Mouse (Mus musculus) limb, embryonic 14.5 days (tissue): Measurements from ENCODE around the gene Nmt2. TPM values are rescaled to one million over a fixed set of nuclear protein-coding genes. Genes with fewer than 3 reads are reported as not detected.
A peak's percentile ranks its signal among the peaks of the same experiment; 100 is the strongest.

Source experiments
- ATAC-seq: fragments of 200-750 bp; cut with Nextera tagmentation; 2 replicates; pipeline ENCODE4 v1.8.0; 2017; ENCODE audit warnings: low read depth, moderate number of reproducible peaks, moderate TSS enrichment; ENCODE audit not compliant: low FRiP score
- DNase-seq: peaks from one replicate; pipeline ENCODE4 v3.0.0-alpha.2; 2015; ENCODE audit warnings: low spot score
- H3K27ac ChIP-seq: fragments of 300-500 bp; sonication (generic); replicated peaks from 2 replicates; pipeline ENCODE4 v1.5.1; 2014; ENCODE audit warnings: low read depth, mild to moderate bottlenecking, low read length, moderate library complexity, mixed read lengths
- H3K27me3 ChIP-seq: fragments of 300-500 bp; sonication (generic); 2 replicates; pipeline ENCODE4 v1.6.1; 2014; ENCODE audit warnings: low read length, mixed read lengths; ENCODE audit not compliant: control insufficient read depth, insufficient read depth
- H3K36me3 ChIP-seq: fragments of 300-500 bp; sonication (generic); 2 replicates; pipeline ENCODE4 v1.6.1; 2014; ENCODE audit warnings: mild to moderate bottlenecking, low read length, moderate library complexity, mixed read lengths; ENCODE audit not compliant: control insufficient read depth, insufficient read depth
- H3K4me1 ChIP-seq: fragments of 300-500 bp; sonication (generic); 2 replicates; pipeline ENCODE4 v1.6.1; 2014; ENCODE audit warnings: antibody characterized with exemption, low read length, mixed read lengths; ENCODE audit not compliant: control insufficient read depth, insufficient read depth
- H3K4me2 ChIP-seq: fragments of 300-500 bp; sonication (generic); replicated peaks from 2 replicates; pipeline ENCODE4 v1.6.1; 2014; ENCODE audit warnings: low read depth, mild to moderate bottlenecking, low read length, moderate library complexity; ENCODE audit not compliant: severe bottlenecking
- H3K4me3 ChIP-seq: fragments of 300-500 bp; sonication (generic); replicated peaks from 2 replicates; pipeline ENCODE4 v1.5.1; 2014; ENCODE audit warnings: low read length
- H3K9ac ChIP-seq: fragments of 300-500 bp; sonication (generic); 2 replicates; pipeline ENCODE4 v1.6.1; 2014; ENCODE audit warnings: mild to moderate bottlenecking, low read depth, low read length, moderate library complexity; ENCODE audit not compliant: severe bottlenecking
- H3K9me3 ChIP-seq: fragments of 300-500 bp; sonication (generic); 2 replicates; pipeline ENCODE4 v1.6.1; 2016; ENCODE audit warnings: low read length; ENCODE audit not compliant: control insufficient read depth
- POLR2A ChIP-seq: fragments of 200-500 bp; IDR thresholded peaks from 2 replicates; pipeline ENCODE4 v1.8.0; 2012; ENCODE audit warnings: inconsistent platforms, mild to moderate bottlenecking, moderate library complexity, borderline replicate concordance; ENCODE audit not compliant: insufficient read depth, insufficient read length; ENCODE audit errors: extremely low read depth
- WGBS: fragments of 180-500 bp; shearing (Covaris S2); extraction: QIAGEN DNeasy Blood & Tissue Kit; methylation state at CpG from one replicate; pipeline ENCODE4 v1.1.7; 2014; 5-methylcytosine and 5-hydroxymethylcytosine counted together
- polyA plus RNA-seq, 2 experiments: library from polyadenylated mRNA; depleted of rRNA in 1 of 2; stranded (reverse) in 1 of 2; unstranded in 1 of 2; fragments of >200 nt; fragmentation: Nextera tagmentation in 1 of 2; extraction: Ambion mirVana in 1 of 2; gene quantifications; 2 replicates each; pipeline versions ENCODE4 v1.2.1 to v1.2.3; 2012 to 2014

The Nmt2 gene
- polyA plus RNA-seq, 2 experiments = 15.4 to 33.7 TPM

DNA sequence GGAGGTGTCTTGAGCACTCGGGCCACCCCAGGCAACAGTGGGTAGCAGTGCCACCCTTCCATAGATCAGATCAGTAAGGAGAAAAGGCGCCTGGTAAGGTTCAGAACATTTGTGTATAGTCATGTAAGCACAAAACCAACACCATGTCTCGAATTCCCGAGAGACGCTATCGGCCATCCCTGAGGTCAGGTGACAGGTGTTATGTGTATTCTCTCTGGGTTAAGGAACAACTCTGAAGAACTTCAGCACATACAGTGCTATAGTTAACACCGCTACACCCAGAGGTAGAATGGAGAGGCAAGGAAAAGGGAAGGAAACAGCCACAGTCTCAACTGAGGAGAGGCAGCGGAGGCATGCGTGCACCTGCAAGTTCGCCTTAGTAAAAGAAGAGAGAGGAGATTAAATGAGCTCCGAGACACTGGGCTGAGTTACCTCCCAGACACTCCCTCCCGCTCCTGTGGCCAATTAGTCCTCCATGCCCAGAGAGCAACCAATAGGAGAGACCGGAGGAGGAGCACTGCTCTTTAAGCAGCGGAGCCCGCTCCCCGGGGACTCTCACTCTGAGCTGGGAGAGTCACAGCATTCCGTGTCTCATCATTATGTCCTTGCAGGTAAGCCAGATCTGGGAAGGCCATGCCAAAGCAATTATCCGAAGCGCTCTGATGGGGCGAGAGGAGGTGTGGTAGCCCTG lies 51.7 kb downstream of the Nmt2 start, which contains the start of gene Acbd7:
Gene Acbd7, plus strand, starts transcription at position 558 of the 691 bp plus-strand sequence.
- Histone ChIP-seq H3K4me1 (0 out of 2 replicates have a peak, but pooled peaks cover 3% of the 10 kb centered on the region), H3K27ac (no peak within 1 kb of the TSS), H3K9ac (no peak within 1 kb of the TSS), H3K27me3 (0 out of 2 replicates have a peak, but pooled peaks cover 12% of the 10 kb centered on the region), H3K9me3 (no peaks in the 10 kb centered on the region), H3K36me3 (no peaks in the 10 kb centered on the region), H3K4me3 (peak within 1 kb of the TSS; percentile 12; the same call in 1 of the 2 replicates), H3K4me2 (peak within 1 kb of the TSS; percentile 40)
- TF ChIP-seq POLR2A = no peak
- ATAC-seq (no peak), DNase-seq (peak; percentile 66)
- 6% methylated on average over 20 of the region's 20 CpGs for WGBS

DNA sequence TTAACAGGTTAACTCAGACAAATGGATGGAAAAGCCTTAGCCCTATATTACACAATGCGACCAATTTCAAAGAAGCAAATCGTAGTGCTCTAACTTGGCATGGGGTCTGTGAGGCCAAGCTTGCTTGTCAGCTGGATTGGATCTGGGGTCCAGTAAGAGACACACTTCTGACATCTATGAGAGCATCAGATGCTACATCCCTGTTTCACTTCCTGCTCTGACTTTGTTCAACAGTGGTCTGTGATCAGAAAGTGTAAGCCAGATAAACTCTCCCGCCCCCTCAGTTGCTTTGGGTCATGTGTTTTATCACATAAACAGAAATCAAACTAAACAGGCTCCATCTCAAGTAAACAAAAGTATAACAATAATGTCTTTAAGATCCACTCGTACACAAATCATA lies 64.4 kb downstream of the Nmt2 start:
- Histone ChIP-seq H3K27me3 (no peaks in the 10 kb centered on the region), H3K36me3 (no peaks in the 10 kb centered on the region), H3K4me1 (no peaks in the 10 kb centered on the region), H3K4me3 (no peak overlapping the region), H3K9ac (no peak overlapping the region), H3K27ac (no peak overlapping the region), H3K4me2 (no peak overlapping the region), H3K9me3 (no peaks in the 10 kb centered on the region)
- DNase-seq (no peak), ATAC-seq (no peak)
- TF ChIP-seq POLR2A = no peak
- 85% methylated on average over 4 of the region's 4 CpGs for WGBS

GRCm38 (mm10) chr2:3348919-3349318 lies 64.9 kb downstream of the Nmt2 start:
- Histone ChIP-seq H3K27me3 (no peaks in the 10 kb centered on the region), H3K9ac (no peak overlapping the region), H3K36me3 (no peaks in the 10 kb centered on the region), H3K9me3 (no peaks in the 10 kb centered on the region), H3K4me1 (no peaks in the 10 kb centered on the region), H3K4me3 (no peak overlapping the region), H3K27ac (no peak overlapping the region), H3K4me2 (no peak overlapping the region)
- ATAC-seq (no peak), DNase-seq (peak; percentile 52)
- WGBS = 16% methylated on average over 3 of the region's 3 CpGs
- no peak for TF ChIP-seq POLR2A

GRCm38 (mm10) chr2:3353160-3353559 lies 69.1 kb downstream of the Nmt2 start:
- TF ChIP-seq POLR2A = no peak
- H3K36me3 ChIP-seq = no peaks in the 10 kb centered on the region
- ATAC-seq = no peak
- DNase-seq = no peak
- H3K27me3 ChIP-seq = no peaks in the 10 kb centered on the region
- H3K4me2 ChIP-seq = no peak overlapping the region
- no peaks in the 10 kb centered on the region for H3K4me1 ChIP-seq
- H3K27ac ChIP-seq = no peak overlapping the region
- H3K9me3 ChIP-seq = no peaks in the 10 kb centered on the region
- H3K4me3 ChIP-seq = no peak overlapping the region
- H3K9ac ChIP-seq = no peak overlapping the region

- Histone ChIP-seq H3K27me3 (no peaks in the 10 kb centered on the region), H3K9me3 (no peaks in the 10 kb centered on the region), H3K4me3 (no peak overlapping the region), H3K9ac (no peak overlapping the region), H3K27ac (no peak overlapping the region), H3K4me1 (no peaks in the 10 kb centered on the region), H3K36me3 (no peaks in the 10 kb centered on the region), H3K4me2 (no peak overlapping the region)
- WGBS = 90% methylated on average over 8 of the region's 8 CpGs
- no peak for DNase-seq
- TF ChIP-seq POLR2A = no peak
- no peak for ATAC-seq
Observed at GRCm38 (mm10) chr2:3355793-3356192, 71.8 kb downstream of the Nmt2 start.
